Mouse (Mus musculus): ENCODE results near the gene Trmt1.
A peak's percentile ranks its signal among the peaks of the same experiment; 100 is the strongest.
"Not testable (repeated sequence)": the region's sequence is repeated elsewhere in the genome, so short reads cannot be mapped to it uniquely, and the experiment has no call there.

The Trmt1 gene

GRCm38 (mm10) chr8:84659936-84660818, 25.9 kb upstream of the Trmt1 start:
- no peak for DNase-seq (ENCODE audit: low read depth, low spot score)

GRCm38 (mm10) chr8:84660819-84661457, 25.2 kb upstream of the Trmt1 start:
- no peak for DNase-seq (ENCODE audit: low read depth, low spot score)

- no peak for DNase-seq (ENCODE audit: low read depth, low spot score)
These were observed 24.6 kb upstream of the Trmt1 start for GRCm38 (mm10) chr8:84661458-84661871.

- no peak for DNase-seq (ENCODE audit: low read depth, low spot score)
These were observed 24.0 kb upstream of the Trmt1 start for GRCm38 (mm10) chr8:84661961-84662571.

- no peak for DNase-seq (ENCODE audit: low read depth, low spot score)
These were observed 23.5 kb upstream of the Trmt1 start, which contains the start of gene Ier2 for GRCm38 (mm10) chr8:84662581-84663065. Gene Ier2, minus strand, starts transcription at chr8:84662852.

GRCm38 (mm10) chr8:84663483-84664327, 22.4 kb upstream of the Trmt1 start:
- DNase-seq (ENCODE audit: low read depth, low spot score) = peak; percentile 98

GRCm38 (mm10) chr8:84664566-84665384, 21.3 kb upstream of the Trmt1 start:
- DNase-seq (ENCODE audit: low read depth, low spot score) = no peak

- DNase-seq (ENCODE audit: low read depth, low spot score) = no peak
These were observed 20.7 kb upstream of the Trmt1 start for GRCm38 (mm10) chr8:84665385-84665893.

GRCm38 (mm10) chr8:84668081-84668480, 18.0 kb upstream of the Trmt1 start:
- no peak for DNase-seq (ENCODE audit: low read depth, low spot score)

GRCm38 (mm10) chr8:84668731-84669485, 17.2 kb upstream of the Trmt1 start:
- DNase-seq (ENCODE audit: low read depth, low spot score) = no peak

GRCm38 (mm10) chr8:84670295-84671006, 15.7 kb upstream of the Trmt1 start:
- not testable (repeated sequence) for DNase-seq (ENCODE audit: low read depth, low spot score)

GRCm38 (mm10) chr8:84677305-84677704, 8.8 kb upstream of the Trmt1 start:
- DNase-seq (ENCODE audit: low read depth, low spot score) = no peak

- DNase-seq (ENCODE audit: low read depth, low spot score) = no peak
These were observed 4.6 kb upstream of the Trmt1 start for GRCm38 (mm10) chr8:84681476-84681875.

- no peak for DNase-seq (ENCODE audit: low read depth, low spot score)
These were observed 3.9 kb upstream of the Trmt1 start for GRCm38 (mm10) chr8:84682257-84682656.

GRCm38 (mm10) chr8:84684537-84684936, 1.6 kb upstream of the Trmt1 start:
- DNase-seq (ENCODE audit: low read depth, low spot score) = no peak

GRCm38 (mm10) chr8:84687003-84687704, 1.0 kb downstream of the Trmt1 start:
- no peak for DNase-seq (ENCODE audit: low read depth, low spot score)

GRCm38 (mm10) chr8:84687705-84688100, 1.6 kb downstream of the Trmt1 start, which contains the start of gene Nacc1:
Gene Nacc1, minus strand, starts transcription at chr8:84687862.
- no peak for DNase-seq (ENCODE audit: low read depth, low spot score)
